Mouse (Mus musculus) NIH3T3 (cell line): ENCODE results near the gene Crtc1.

ENCODE experiments used
- DNase-seq: peaks from one replicate; pipeline ENCODE4 v3.0.0-alpha.2; 2012; ENCODE audit warnings: low read depth

The Crtc1 gene

DNA sequence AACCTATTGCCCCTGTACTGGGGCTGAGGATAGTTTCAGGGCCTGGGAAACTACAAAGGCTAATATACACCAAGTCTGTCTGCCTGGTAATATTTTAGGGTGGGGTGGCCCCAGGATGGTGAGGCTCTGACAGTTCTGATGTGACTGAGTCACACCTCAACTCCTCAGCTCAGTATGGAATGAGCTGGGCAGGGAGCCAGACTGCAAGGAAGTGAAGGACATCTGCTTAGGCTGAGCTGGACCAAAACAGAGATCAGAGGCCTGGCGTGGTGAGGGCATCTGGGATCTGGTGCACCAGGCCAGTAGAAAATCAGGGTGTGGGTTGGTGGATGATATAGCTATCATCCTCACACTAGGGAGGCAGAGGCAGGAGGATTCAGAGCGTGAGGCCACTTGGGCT lies 49.7 kb downstream of the Crtc1 start:
- peak; percentile 79 for DNase-seq

DNA sequence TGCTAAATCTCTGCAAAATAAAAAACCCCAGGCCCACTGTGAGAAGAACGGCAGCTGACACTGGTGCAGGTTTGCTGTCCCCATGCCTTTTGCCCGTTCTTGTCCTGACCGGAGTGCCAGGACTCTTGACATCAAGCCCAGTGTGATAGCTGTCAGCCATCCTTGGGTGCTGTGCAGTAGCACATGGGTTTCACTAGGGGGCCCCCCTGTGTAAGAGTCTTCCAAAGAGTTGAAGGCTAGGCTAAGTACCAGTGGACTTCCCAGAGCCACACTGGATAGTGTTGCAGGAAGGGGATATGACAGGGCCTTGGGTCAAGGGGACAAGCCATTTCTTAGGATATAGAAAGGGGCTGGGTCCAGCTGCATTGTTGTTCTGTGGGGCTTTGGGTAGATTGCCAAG lies 56.1 kb downstream of the Crtc1 start:
- DNase-seq, result peak; percentile 87

DNA sequence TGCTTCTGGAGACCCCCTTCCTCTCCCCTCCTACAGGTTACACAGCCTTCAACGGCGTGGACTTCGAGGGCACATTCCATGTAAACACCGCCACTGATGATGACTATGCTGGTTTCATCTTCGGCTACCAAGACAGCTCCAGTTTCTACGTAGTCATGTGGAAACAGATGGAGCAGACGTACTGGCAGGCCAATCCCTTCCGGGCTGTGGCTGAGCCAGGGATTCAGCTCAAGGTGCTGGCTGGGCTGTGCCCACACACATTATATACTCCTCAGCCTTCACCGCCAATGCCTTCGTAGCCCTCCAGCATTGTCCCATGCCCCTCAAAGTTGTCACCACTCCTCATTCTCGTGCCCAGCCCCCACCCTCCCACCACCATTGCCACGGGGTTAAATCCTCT lies 59.3 kb downstream of the Crtc1 start:
- no peak for DNase-seq

DNA sequence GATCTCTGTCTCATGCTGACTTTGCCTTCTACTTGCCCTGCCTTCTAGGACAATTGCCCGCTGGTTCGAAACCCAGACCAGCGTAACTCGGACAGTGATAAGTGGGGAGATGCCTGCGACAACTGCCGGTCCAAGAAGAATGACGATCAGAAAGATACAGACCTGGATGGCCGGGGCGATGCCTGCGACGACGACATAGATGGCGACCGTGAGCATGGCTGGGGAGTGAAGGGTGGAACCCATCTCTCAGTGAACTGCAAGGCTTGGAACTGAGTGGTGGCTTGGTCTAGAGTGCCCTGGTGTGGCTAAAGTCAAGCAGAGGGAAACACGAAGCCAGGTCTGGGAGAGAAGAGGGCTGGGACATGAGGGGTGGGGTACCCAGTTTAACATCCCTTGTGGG lies 62.3 kb downstream of the Crtc1 start:
- DNase-seq, result no peak

DNA sequence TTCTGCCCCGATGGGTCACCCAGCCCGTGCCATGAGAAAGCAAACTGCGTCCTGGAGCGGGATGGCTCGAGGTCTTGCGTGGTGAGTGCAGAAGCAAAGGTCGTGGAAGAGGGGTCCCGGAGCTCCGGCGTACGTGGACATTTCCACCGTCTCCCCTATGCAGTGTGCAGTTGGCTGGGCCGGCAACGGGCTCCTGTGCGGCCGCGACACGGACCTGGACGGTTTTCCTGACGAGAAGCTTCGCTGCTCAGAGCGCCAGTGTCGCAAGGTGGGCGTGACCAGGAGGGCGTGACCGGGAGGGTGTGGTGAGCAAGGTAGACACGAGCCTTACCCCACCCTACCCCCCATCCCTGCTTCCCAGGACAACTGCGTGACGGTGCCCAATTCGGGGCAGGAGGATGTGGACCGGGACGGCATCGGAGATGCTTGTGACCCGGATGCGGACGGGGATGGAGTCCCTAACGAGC lies 63.1 kb downstream of the Crtc1 start:
- DNase-seq, result no peak

DNA sequence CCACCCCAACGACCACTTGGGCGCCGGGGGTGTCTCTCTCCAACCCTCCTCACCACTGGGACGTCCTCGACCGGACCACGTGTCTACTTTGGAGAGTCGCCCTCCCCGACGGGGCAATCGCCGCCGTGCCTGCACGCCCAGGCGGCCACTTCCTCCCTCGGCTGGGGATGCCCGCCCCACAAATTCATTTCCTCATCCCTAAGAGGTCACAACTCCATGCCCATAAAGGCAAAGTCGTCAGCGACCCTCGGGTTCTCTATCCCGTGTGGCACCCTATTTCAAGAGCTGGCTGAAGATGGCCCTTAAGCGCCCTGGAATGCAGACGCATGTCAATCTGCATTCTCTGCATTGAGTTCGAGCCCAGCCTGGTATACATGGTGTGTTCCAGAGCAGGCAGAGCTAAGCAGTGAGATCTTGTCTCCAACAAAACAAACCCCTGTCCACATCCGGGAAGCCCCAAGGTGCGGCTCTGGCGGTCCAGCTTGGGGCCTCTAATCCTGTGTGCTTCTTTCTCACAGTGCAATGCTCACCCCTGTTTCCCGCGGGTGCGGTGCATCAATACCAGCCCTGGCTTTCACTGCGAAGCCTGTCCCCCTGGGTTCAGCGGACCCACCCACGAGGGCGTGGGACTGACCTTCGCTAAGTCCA lies 64.0 kb downstream of the Crtc1 start:
- no peak for DNase-seq

DNA sequence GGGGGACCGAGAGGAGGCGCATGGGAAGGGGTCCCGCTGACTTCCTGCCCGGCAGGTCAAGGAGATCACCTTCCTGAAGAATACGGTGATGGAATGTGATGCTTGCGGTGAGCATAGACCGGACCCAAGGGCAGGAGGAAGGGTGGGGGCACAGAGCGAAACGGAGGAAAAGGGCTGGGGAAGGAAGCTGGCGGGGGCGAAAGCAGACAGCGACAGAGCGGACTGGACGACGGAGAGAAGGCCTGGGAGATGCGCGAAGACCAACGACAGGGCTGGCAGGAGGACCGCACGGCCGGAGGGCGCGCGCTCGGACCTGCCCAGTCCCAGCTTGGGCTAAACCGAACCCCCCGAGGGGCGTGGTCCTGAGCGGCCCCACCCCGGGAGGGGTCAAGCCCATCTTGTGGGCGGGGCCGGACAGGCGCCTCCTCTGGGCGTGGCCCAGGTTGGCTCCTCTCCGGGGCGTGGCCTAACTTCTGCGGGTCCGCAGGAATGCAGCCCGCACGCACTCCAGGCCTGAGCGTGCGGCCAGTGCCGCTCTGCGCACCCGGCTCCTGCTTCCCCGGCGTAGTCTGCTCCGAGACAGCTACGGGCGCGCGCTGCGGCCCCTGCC lies 65.0 kb downstream of the Crtc1 start:
- no peak for DNase-seq

DNA sequence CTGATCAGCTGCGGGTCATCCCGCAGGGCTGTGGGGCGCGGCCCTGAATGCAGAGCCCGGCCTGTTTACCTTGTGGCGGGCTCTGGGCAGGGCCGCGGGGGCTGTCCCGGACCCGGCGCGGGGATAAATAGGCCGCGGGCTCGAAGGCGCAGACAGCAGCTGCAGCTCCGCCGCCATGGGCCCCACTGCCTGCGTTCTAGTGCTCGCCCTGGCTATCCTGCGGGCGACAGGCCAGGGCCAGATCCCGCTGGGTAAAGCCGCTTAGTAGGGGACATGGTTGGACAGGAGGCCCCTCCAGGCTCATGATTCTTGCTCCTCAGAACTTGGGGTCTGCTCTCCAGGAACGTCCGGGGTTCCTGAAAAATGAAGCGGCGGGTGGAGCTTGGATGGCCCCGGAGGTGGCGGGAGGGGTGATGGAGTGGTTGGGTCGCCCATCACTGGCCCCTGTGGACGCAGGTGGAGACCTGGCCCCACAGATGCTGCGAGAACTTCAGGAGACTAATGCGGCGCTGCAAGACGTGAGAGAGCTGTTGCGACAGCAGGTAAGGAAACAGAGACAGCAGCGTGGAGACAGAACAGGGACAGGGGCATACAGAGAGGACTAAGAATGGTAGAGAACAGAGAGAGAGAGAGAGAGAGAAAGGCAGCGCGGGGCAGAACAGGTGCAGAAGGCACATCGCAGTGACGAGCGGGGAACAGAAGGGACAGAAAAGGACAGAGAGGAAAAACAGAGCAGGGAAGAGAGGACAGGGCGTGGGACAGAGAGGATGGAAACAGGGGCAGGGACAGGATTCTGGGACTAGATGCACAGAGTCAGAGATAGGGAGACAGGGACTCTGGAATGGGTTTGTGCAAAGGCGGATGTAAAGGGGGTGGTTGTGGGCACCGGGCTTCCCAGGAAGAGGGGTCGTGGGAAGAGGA lies 65.7 kb downstream of the Crtc1 start, which contains the start of gene Comp:
Gene Comp, plus strand, starts transcription at position 162 of the 921 bp plus-strand sequence.
- no peak for DNase-seq

DNA sequence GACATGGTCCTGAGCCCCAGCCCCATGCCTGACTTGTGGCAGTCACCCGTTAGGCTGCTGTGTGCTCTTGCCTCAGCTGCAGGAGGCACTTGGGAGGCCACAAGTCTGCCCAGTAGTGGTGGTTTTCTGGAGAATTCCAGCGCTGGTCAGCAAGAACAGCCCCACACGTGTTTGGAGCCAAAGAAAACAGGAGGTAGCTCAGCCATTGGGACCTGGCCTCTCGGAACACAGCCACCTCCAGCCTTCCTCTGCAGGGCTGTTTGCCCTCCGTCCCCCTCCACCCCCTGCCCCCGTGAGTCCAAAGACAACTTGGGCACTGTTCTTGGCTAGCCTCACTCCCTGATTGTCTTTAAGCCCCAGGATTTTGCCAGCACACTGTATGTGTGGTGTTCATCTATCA lies 67.4 kb downstream of the Crtc1 start:
- DNase-seq, result peak; percentile 65

DNA sequence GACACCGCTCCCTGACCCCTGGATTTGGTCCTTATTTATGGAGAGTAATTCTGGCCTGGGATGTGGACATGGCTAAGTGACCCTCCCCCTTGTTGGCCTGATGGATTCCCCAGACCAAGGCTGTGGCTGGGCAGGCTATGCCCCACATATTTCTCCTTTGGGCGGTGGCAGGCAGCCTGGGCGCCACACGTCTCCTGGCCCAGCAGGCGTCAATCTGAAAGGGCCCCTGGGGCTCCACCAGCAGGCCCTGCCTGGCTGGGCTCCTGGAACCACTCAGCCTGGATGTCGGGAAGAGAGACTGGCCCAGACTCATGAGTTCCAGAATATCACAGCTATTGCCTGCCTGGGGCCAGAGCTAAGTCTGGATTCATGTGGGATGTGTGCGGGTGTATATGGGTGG lies 68.9 kb downstream of the Crtc1 start:
- peak; percentile 56 for DNase-seq

DNA sequence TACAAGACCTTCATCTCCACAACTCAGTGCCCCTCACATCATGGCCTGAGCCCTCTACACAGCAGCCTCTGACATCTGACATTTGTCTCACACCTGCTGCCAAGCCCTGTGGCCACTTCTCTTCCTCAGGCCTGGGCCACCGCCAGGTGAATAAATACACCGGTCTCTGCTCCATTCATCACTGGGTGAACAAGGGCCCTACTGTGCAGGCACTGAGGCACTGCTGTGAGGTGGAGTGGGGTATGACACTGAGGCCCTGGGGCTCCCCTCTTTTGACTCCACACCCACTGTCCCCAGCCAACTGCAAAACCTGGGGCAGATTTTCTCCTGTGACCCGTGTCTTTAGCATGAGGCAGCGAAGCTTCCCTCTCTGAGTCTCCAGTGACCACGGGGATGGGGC lies 72.8 kb downstream of the Crtc1 start:
- no peak for DNase-seq

DNA sequence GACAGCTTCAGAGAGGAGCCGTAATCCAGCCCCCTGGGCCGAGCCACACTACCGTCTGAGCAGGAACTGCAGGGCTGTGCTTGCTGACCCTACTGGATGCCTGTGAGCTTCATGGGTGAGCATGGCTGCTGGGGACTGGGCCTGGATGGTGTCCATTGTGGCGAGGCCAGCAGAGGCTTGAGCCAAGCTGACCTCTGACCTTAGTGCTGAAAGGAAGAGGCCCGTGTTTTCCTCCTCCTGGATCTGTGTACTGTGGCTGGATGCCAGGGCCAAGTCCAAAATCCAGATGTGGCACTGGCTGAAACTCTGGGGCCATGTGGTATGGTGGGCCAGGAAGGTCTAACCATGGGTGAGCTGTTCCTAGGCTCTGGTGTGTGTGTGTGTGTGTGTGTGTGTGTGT lies 75.3 kb downstream of the Crtc1 start:
- peak; percentile 90 for DNase-seq

DNA sequence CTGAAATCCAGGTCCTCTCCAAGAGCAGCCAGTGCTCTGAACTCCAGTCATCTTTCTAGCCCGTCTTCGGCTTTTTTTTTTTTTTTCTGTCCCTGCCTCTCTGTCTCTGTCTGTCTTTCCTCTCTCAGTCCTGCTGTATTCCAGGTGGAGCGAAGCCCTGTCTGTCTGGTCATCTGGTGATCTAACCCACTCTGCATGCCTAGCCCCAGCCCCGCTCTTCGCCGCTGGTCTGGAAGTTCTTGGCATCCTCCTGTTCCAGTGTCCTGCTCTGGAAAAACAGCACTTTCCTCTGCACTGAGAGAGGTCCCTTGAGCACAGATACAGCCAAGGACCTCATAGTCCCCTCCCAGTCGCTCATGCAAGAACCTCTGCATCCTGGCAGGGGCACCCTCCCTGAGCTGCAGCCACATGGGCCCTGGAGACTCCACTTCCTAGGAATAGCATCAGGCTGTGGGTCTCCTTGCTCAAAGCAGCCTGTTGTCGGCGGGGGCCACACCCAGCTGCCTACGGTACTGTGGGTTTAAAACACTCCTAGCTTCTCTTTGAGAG lies 77.8 kb downstream of the Crtc1 start:
- DNase-seq, result no peak

DNA sequence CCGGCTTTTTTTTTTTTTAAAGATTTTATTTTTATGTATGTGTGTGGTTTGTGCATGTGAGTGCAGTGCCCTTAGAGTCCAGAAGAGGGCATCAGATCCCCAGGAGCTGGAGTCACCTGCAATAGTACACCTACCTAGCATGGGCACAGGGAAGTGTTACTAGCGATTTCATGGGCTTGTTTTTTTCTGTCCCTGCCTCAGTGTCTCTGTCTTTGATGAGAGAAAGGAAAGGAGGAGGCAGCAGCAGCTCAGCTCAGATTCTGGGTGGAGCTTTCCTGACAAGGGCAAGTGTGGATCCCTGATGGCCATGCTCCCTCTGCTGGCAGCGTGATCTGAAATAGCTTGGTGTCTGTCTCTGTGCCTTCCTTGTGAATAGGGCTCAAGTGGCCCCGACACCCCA lies 78.6 kb downstream of the Crtc1 start:
- peak; percentile 51 for DNase-seq

DNA sequence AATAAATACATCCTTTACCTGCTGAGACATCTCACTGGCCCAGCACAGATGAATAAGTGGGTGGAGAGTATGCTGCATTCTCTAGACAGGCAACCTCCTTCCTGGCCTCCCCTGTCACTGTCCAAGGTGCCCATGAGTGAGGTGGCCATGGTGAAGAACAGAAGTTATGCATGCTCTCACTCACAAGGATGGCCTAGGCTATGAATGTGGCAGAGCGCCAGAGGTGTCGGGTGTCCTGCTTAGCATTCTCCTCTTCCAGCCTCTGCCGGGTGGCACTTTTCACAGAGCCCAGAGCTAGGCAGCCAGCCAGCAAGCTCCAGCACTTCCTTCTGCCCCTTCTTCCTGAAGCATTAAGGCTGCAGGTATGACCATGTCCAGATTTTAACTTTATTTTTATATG lies 80.0 kb downstream of the Crtc1 start:
- peak; percentile 73 for DNase-seq

DNA sequence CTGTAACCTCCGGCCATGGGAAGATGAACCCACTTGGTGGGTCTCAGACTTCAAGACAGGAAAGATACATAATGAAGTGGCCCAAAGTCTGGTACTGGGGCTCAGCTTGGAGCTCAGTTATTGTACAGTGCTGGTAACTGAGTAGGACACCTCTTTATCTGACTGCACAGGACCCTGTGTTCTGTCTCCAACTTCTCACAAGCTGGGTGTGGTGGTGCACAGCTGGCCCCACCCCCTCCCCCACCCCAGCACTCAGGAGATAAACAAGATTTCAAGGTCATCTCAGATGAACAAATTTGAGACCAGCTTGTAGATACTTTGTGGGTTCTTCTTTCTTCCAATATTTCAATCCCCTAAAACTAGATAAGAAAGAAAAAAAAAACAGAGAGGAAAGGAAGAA lies 83.3 kb downstream of the Crtc1 start:
- no peak for DNase-seq

DNA sequence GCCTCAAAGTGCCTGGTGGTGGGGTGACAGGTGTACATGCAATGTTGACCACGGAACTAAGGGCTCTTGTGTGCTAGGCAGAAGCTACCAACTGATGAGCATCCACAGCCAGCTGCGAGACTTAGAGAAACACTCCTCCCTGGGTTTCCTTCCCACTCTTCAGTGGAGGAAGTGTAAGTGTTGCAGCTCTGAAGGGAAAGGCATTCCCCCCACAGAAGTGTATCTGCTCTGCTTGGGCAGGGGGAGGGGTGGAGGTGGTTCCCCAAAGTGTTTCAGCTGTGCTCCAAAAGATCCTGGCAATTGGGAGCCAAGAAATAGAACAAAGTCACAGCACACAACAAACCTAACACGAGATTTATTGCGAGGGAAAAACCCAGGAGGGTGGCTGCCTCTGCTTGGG lies 85.4 kb downstream of the Crtc1 start:
- no peak for DNase-seq

DNA sequence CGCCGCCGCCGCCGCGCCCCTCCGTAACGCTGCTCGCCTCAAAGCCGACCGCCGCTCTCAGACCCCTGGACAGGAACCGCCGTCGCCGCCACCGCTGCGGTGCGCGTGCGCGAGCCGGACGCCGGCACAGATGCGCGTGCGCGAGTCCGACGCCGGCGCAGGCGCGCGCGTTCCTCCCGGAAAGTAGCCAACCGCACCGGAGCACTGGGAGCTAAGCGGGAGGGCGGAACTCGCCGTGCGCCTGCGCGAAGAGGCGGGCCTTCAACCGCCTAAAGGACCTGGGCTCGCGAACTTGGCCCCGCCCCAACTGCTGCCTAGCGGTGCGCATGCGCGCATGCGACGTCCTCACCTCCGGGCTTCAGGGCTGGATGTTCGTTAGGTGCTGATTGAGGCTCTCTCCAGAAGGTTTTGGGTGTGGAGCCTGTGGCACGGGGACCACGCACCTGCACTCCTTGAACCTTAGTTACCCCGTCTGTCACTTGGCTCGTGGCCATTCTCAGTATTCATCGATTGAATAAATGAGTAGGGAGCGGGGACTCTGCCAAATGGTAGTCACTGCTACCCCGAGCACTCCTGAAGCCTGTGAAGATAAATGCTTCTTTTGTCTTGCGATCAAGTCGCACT lies 86.1 kb downstream of the Crtc1 start, which contains the start of gene Upf1:
Gene Upf1, minus strand, starts transcription at position 85 of the 624 bp plus-strand sequence.
- DNase-seq, result peak; percentile 100

DNA sequence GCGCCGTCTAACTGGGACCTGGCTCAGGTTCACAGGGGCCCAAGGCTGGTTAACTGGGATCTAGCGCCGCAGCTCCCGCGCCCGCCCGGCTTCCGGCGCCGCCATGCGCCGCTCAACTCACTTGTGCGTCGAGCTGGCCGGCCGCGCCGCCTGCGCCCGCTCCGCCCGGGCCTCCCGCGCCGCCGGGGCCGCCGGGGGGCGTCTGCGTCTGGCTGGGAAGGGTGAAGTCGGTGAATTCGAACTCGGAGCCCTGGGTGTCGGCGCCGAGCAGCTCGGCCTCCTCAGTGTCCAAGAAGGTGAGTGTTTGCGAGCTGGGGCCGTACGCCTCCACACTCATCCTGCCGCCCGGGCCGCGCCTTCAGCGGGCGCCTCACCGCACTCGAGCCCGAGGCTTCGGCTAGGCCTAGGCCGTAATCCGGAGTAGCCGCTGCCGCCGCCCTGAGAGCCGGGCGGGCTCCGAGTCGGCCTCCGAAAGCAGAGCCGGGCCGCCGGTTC lies 86.7 kb downstream of the Crtc1 start:
- DNase-seq, result peak; percentile 61

DNA sequence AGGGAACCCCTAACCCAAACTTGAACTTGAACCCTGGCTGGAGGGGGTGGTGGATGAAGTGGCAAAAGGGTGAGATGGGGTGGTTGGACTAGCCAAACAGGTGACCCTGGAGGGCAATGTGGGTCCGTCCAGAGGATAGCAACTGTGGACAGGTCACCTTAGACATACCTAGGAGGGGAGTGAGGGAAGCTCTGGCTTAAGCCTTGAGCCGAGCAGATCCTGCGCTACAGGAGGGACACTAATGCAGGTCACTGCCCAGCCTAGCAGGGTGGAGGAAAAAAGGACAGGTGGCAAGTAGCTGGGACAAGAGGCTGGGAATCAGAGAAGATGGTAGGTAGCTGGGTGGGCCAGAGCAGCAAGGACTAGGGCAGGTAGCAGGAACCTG lies 87.4 kb downstream of the Crtc1 start:
- DNase-seq, result no peak

DNA sequence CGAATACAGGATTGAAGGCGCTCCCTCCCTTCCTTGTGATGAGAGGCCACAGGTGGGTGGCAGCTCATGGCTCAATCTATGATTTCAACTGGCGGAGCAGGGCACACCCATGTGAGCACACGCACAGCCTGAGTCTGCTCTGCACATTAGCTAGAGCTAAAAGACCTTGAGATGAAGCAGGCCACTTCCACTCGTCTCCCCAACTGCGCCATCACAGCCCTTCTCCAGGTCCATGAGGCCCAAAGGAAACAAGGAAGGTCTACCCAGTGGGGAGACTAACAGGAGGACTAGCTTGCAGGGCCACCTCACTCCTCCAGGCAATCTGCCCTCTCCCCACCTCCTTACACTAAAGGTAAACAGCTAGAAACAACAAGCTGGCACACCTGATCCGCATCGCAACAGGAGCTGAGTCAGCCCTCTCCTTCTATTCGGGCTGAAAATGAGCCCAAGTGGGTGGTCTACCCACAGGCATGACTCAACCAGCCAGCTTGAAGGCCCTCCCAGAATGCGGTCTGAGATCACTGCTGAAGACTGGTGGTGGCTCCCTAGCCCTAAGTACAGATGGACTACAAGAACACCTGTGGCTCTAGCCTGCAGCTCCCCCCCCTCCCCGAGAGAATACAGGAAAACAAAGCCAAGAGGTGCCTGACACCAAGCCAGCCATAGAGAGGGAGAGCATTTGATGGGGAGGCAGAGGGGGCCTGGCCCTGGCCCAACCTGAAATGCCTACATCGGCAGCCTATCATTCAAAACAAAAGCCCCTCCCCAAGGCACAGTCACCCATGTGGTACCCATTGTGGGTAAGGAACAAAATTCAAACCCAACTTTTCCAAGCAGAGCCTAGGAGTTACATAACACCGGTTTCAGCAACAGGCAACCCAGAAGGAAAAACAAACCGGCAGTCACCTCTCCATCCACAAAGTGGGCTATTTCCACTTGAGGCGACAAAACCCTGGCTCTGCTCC lies 88.1 kb downstream of the Crtc1 start:
- DNase-seq, result peak; percentile 80
